Mouse (Mus musculus) MN1 (cell line): ENCODE data around the gene Frg2f1.

Source experiments
- DNase-seq: peaks from one replicate; pipeline ENCODE4 v3.0.0-alpha.2; 2016; ENCODE audit warnings: low spot score

Frg2f1 gene

GRCm38 (mm10) chr4:119539031-119539824 is at the start of gene Frg2f1:
TSS of gene Frg2f1 (minus strand) at chr4:119539529.
- DNase-seq, result peak; percentile 90

GRCm38 (mm10) chr4:119588037-119588436 is 48.7 kb upstream of the Frg2f1 start:
- DNase-seq, result no peak

- DNase-seq, result no peak
Measured at GRCm38 (mm10) chr4:119575459-119575858, 36.1 kb upstream of the Frg2f1 start.

GRCm38 (mm10) chr4:119574504-119574903 is 35.2 kb upstream of the Frg2f1 start:
- DNase-seq, result no peak

GRCm38 (mm10) chr4:119572682-119573081 is 33.4 kb upstream of the Frg2f1 start:
- no peak for DNase-seq

- no peak for DNase-seq
Measured at GRCm38 (mm10) chr4:119566322-119566835, 27.1 kb upstream of the Frg2f1 start.

GRCm38 (mm10) chr4:119563136-119563535 is 23.8 kb upstream of the Frg2f1 start:
- no peak for DNase-seq

GRCm38 (mm10) chr4:119555466-119555865 is 16.1 kb upstream of the Frg2f1 start:
- no peak for DNase-seq

GRCm38 (mm10) chr4:119550864-119551263 is 11.5 kb upstream of the Frg2f1 start:
- no peak for DNase-seq

GRCm38 (mm10) chr4:119540533-119540890 is 1.2 kb upstream of the Frg2f1 start:
- no peak for DNase-seq

- DNase-seq, result peak; percentile 58
Measured at GRCm38 (mm10) chr4:119539836-119540532, 655 bp upstream of the Frg2f1 start.

- no peak for DNase-seq
Measured at GRCm38 (mm10) chr4:119537436-119537835, 1.9 kb downstream of the Frg2f1 start.

- DNase-seq, result peak; percentile 21
Measured at GRCm38 (mm10) chr4:119536615-119537014, 2.7 kb downstream of the Frg2f1 start, which contains the start of gene Foxj3. TSS of gene Foxj3 (plus strand) at chr4:119537004.

- no peak for DNase-seq
Measured at GRCm38 (mm10) chr4:119535103-119535502, 4.2 kb downstream of the Frg2f1 start.

- no peak for DNase-seq
Measured at GRCm38 (mm10) chr4:119531813-119532212, 7.5 kb downstream of the Frg2f1 start.

GRCm38 (mm10) chr4:119526329-119526845 is 12.9 kb downstream of the Frg2f1 start:
- DNase-seq, result no peak

- no peak for DNase-seq
Measured at GRCm38 (mm10) chr4:119524466-119524865, 14.9 kb downstream of the Frg2f1 start.

GRCm38 (mm10) chr4:119524010-119524409 is 15.3 kb downstream of the Frg2f1 start:
- DNase-seq, result no peak

GRCm38 (mm10) chr4:119523575-119523974 is 15.8 kb downstream of the Frg2f1 start:
- no peak for DNase-seq

- no peak for DNase-seq
Measured at GRCm38 (mm10) chr4:119512731-119513141, 26.6 kb downstream of the Frg2f1 start.

GRCm38 (mm10) chr4:119511591-119511990 is 27.7 kb downstream of the Frg2f1 start:
- no peak for DNase-seq

- no peak for DNase-seq
Measured at GRCm38 (mm10) chr4:119498319-119498848, 40.9 kb downstream of the Frg2f1 start.

GRCm38 (mm10) chr4:119492933-119493327 is 46.4 kb downstream of the Frg2f1 start:
- DNase-seq, result no peak
